Mouse (Mus musculus) C2C12 (cell line): ENCODE results near the gene Mdk. TPM values are rescaled to one million over a fixed set of nuclear protein-coding genes. Genes with fewer than 3 reads are reported as not detected.

ENCODE experiments used
- H3K27me3 ChIP-seq: one replicate; pipeline ENCODE4 v1.6.1; 2011; ENCODE audit not compliant: control insufficient read depth, insufficient read depth, insufficient read length
- H3K36me3 ChIP-seq: one replicate; pipeline ENCODE4 v1.6.1; 2011; ENCODE audit not compliant: control insufficient read depth, insufficient read depth
- H3K4me3 ChIP-seq: one replicate; pipeline ENCODE4 v1.5.1; 2011; ENCODE audit warnings: mild to moderate bottlenecking, control low read depth; ENCODE audit not compliant: poor library complexity, insufficient read depth, severe bottlenecking
- H3K79me2 ChIP-seq: one replicate; pipeline ENCODE4 v1.6.1; 2011; ENCODE audit not compliant: control insufficient read depth, insufficient read depth
- H3K79me3 ChIP-seq: one replicate; pipeline ENCODE4 v1.6.1; 2011; ENCODE audit warnings: low read depth, control low read depth
- H3ac ChIP-seq: one replicate; pipeline ENCODE3; 2011; ENCODE audit warnings: low read depth; ENCODE audit not compliant: control insufficient read depth, insufficient read length
- CEBPB ChIP-seq: IDR thresholded peaks from one replicate; pipeline ENCODE4 v1.6.1; 2011; ENCODE audit warnings: low read depth, mild to moderate bottlenecking, control low read depth, moderate library complexity
- CTCF ChIP-seq: IDR thresholded peaks from one replicate; pipeline ENCODE4 v1.5.1; 2011; ENCODE audit not compliant: control insufficient read depth, insufficient read depth, insufficient read length
- FOSL1 ChIP-seq: IDR thresholded peaks from one replicate; pipeline ENCODE4 v1.8.0; 2011; ENCODE audit warnings: mild to moderate bottlenecking, low read length; ENCODE audit not compliant: poor library complexity, insufficient read depth, severe bottlenecking
- MAX ChIP-seq: IDR thresholded peaks from one replicate; pipeline ENCODE4 v1.6.1; 2011; ENCODE audit warnings: mild to moderate bottlenecking, control low read depth
- MYOD1 ChIP-seq: IDR thresholded peaks from one replicate; pipeline ENCODE4 v1.6.1; 2011; ENCODE audit warnings: low read depth; ENCODE audit not compliant: control insufficient read depth, insufficient read length
- MYOG ChIP-seq: IDR thresholded peaks from one replicate; pipeline ENCODE4 v1.6.1; 2011; ENCODE audit not compliant: control insufficient read depth, insufficient read length; ENCODE audit errors: extremely low read depth
- USF1 ChIP-seq: IDR thresholded peaks from one replicate; pipeline ENCODE4 v1.6.1; 2011; ENCODE audit warnings: low read depth, mild to moderate bottlenecking, control low read depth, moderate library complexity
- microRNA-seq: library from miRNA; unstranded; fragments of <30 nt; microRNA quantifications from one replicate; pipeline ENCODE4, GENCODE M21; 2019; ENCODE audit warnings: borderline microRNAs expressed
- polyA plus RNA-seq: library from polyadenylated mRNA; unstranded; fragments of >200 nt; fragmentation: generic; extraction: Trizol; gene quantifications from one replicate; pipeline ENCODE4 v1.2.1, GENCODE M21; 2012; ENCODE audit warnings: missing spikeins

Gene Mdk
- polyA plus RNA-seq, 1 experiment, result 0.33 TPM

DNA sequence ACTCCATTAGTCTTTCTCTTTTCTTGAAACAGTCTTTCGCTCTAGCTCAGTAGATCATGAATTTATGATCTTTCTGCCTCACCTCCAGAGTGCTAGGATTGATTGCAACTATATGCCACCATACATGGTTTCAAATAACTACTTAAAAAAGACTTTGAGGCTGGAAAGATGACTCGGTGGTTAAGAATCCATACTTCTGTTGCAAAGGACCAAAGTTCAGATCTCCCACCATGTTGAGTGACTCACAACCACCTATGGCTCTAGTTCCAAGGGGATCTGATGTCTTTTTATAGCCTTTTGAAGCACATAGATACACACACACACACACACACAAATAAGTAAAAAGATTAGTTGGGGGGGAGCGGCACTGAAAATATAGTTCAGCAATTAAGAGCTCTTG is 36.7 kb downstream of the Mdk start:
- Histone ChIP-seq H3K36me3 (peaks cover 23% of the 10 kb centered on the region), H3K79me2 (no peaks in the 10 kb centered on the region), H3K4me3 (no peak overlapping the region), H3K79me3 (no peaks in the 10 kb centered on the region), H3K27me3 (no peaks in the 10 kb centered on the region), H3ac (no peak overlapping the region)
- TF ChIP-seq USF1 (no peak), MYOD1 (no peak), CEBPB (peak; percentile 16), FOSL1 (no peak), MYOG (no peak)

GRCm38 (mm10) chr2:91894716-91895115 is 37.4 kb downstream of the Mdk start:
- Histone ChIP-seq H3K79me2 (no peaks in the 10 kb centered on the region), H3K27me3 (no peaks in the 10 kb centered on the region), H3ac (no peak overlapping the region), H3K36me3 (peaks cover 27% of the 10 kb centered on the region), H3K4me3 (no peak overlapping the region), H3K79me3 (no peaks in the 10 kb centered on the region)
- TF ChIP-seq USF1 (no peak), CEBPB (no peak), MAX (no peak), MYOD1 (no peak), FOSL1 (no peak), CTCF (no peak), MYOG (no peak)

- H3K27me3 ChIP-seq, result no peaks in the 10 kb centered on the region
- H3K79me2 ChIP-seq, result no peaks in the 10 kb centered on the region
- H3K4me3 ChIP-seq, result no peak overlapping the region
- H3K79me3 ChIP-seq, result no peaks in the 10 kb centered on the region
- no peak overlapping the region for H3ac ChIP-seq
- no peak for TF ChIP-seq FOSL1
- TF ChIP-seq MAX, result no peak
- TF ChIP-seq CTCF, result no peak
- TF ChIP-seq MYOD1, result no peak
- no peak for TF ChIP-seq USF1
- TF ChIP-seq MYOG, result no peak
- TF ChIP-seq CEBPB, result no peak
- peaks cover 34% of the 10 kb centered on the region for H3K36me3 ChIP-seq
Measured at GRCm38 (mm10) chr2:91884616-91885015, 47.5 kb downstream of the Mdk start.

DNA sequence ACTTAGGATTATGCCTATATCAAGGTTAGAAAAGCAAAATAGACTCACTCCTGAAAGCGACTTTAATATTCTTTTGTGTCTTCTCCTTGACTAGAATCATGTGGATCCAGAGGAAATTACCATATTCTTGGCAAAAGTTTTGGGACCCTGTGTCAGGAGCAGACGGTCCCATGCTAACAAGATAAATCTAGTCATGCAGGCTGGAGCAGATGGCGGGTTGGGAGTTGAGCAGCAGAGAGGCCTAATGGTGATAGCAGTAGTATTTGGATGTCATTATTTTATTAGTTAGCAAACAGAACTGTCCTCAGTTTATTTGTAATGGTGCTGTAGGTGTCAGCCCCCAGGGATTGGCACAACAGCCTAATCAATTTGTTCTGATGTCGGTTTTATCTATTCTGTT is 48.1 kb downstream of the Mdk start:
- no peak overlapping the region for H3K4me3 ChIP-seq
- peaks cover 32% of the 10 kb centered on the region for H3K36me3 ChIP-seq
- H3K79me3 ChIP-seq, result no peaks in the 10 kb centered on the region
- no peak overlapping the region for H3ac ChIP-seq
- no peaks in the 10 kb centered on the region for H3K79me2 ChIP-seq
- no peaks in the 10 kb centered on the region for H3K27me3 ChIP-seq
- TF ChIP-seq MAX, result no peak
- no peak for TF ChIP-seq CTCF
- no peak for TF ChIP-seq USF1
- no peak for TF ChIP-seq MYOD1
- no peak for TF ChIP-seq CEBPB
- TF ChIP-seq MYOG, result no peak
- no peak for TF ChIP-seq FOSL1

Small RNAs within 50 kb of the gene (microRNA-seq; reads per million reads assigned to microRNA genes)
- gene Mir6999, result not detected

Other genes starting within 250 kb of the Mdk start
- 12.9 TPM for gene Atg13, start 221.7 kb downstream of the Mdk start, polyA plus RNA-seq
- gene Harbi1, start 221.4 kb downstream of the Mdk start, polyA plus RNA-seq, result 3.8 TPM
- 14.3 TPM for gene Ambra1, start 202.2 kb downstream of the Mdk start, polyA plus RNA-seq
- gene Chrm4, start 5.0 kb downstream of the Mdk start, polyA plus RNA-seq, result 0.55 TPM
- 0.43 TPM for gene Gm9821, start 13.4 kb upstream of the Mdk start, polyA plus RNA-seq
- 47.1 TPM for gene Dgkz, start 43.6 kb upstream of the Mdk start, polyA plus RNA-seq
- gene Creb3l1, start 92.2 kb upstream of the Mdk start, polyA plus RNA-seq, result 87.1 TPM
- 8.5 TPM for gene Phf21a, start 160.8 kb upstream of the Mdk start, polyA plus RNA-seq